Mouse (Mus musculus) spleen, adult 2 months (tissue): ENCODE data around the gene Kcnd1. TPM values are rescaled to one million over a fixed set of nuclear protein-coding genes. Genes with fewer than 3 reads are reported as not detected.

ENCODE experiments used
- DNase-seq, 2 experiments: peaks; one replicate each; pipeline versions ENCODE4 v3.0.0 to v3.0.0-alpha.2; 2012 to 2021; ENCODE audit warnings: low spot score in 2 of 2, low read depth in 1 of 2
- H3K27ac ChIP-seq: fragments of 200-500 bp; 2 replicates; pipeline ENCODE4 v1.5.1; 2012; ENCODE audit warnings: low read length, inconsistent platforms; ENCODE audit not compliant: insufficient read depth
- H3K27me3 ChIP-seq: fragments of 200-500 bp; 2 replicates; pipeline ENCODE4 v1.6.1; 2012; ENCODE audit warnings: mild to moderate bottlenecking, moderate library complexity, low read length, inconsistent platforms; ENCODE audit not compliant: control insufficient read depth, insufficient read depth
- H3K36me3 ChIP-seq: fragments of 200-500 bp; 2 replicates; pipeline ENCODE4 v1.6.1; 2012; ENCODE audit warnings: mild to moderate bottlenecking, low read length, inconsistent platforms; ENCODE audit not compliant: control insufficient read depth, insufficient read depth
- H3K4me1 ChIP-seq: fragments of 200-500 bp; 2 replicates; pipeline ENCODE4 v1.6.1; 2011; ENCODE audit warnings: inconsistent platforms; ENCODE audit not compliant: control insufficient read depth, insufficient read depth, insufficient read length
- H3K4me3 ChIP-seq: fragments of 200-500 bp; 2 replicates; pipeline ENCODE4 v1.5.1; 2011; ENCODE audit warnings: mild to moderate bottlenecking, inconsistent platforms; ENCODE audit not compliant: insufficient read depth, insufficient read length; ENCODE audit errors: extremely low read depth
- CTCF ChIP-seq: fragments of 200-500 bp; IDR thresholded peaks from 2 replicates; pipeline ENCODE4 v1.5.1; 2011; ENCODE audit warnings: mild to moderate bottlenecking, inconsistent platforms; ENCODE audit not compliant: insufficient read depth, insufficient read length, insufficient replicate concordance; ENCODE audit errors: extremely low read depth
- POLR2A ChIP-seq: fragments of 200-500 bp; IDR thresholded peaks from 2 replicates; pipeline ENCODE4 v1.6.1; 2011; ENCODE audit warnings: low read depth, low read length, inconsistent platforms
- WGBS: fragments of 180-500 bp; shearing (Covaris S2); methylation state at CpG from one replicate; pipeline ENCODE4 v1.1.7; 2018; 5-methylcytosine and 5-hydroxymethylcytosine counted together
- polyA plus RNA-seq: library from polyadenylated mRNA; depleted of rRNA; stranded (reverse); fragments of >200 nt; gene quantifications from 2 replicates; pipeline ENCODE4 v1.2.3, GENCODE M21; 2012; rRNA removed

The Kcnd1 gene
- polyA plus RNA-seq, 1 experiment: 1.4 TPM

DNA sequence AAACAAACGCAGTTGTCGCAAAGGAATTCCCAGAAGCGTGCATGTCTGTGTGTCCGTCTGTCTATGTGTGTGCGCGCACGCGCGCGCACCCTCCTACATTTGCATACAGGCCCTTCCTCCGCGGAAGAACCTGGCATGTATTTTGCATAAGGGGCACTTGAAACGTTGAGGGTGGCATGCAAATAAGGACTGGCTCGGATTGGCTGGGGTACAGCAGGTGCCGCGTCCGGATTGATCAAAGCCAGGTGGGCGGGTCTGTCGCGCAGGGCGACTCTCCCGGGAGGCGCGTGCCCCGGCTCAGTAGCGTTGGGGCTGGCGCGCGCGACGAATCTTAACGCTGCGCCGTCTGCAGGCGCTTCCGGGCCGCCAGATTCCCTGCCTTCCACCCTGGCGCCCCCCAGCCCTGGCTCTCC is 55.9 kb downstream of the Kcnd1 start, which contains the start of gene Pim2:
TSS of gene Pim2 (plus strand) at position 256 of the 413 bp plus-strand sequence.
- DNase-seq: peak; percentile 85
- 26% methylated on average over 37 of the region's 38 CpGs for WGBS
- H3K27me3 ChIP-seq: no peaks in the 10 kb centered on the region
- H3K4me1 ChIP-seq: no peaks in the 10 kb centered on the region; the same call in 1 of the 2 replicates
- peaks cover 7% of the 10 kb centered on the region for H3K36me3 ChIP-seq
- no peak for TF ChIP-seq CTCF
- peak; percentile 61 for TF ChIP-seq POLR2A
- peak within 1 kb of the TSS; percentile 85 for H3K4me3 ChIP-seq
- peak within 1 kb of the TSS; percentile 68 for H3K27ac ChIP-seq

DNA sequence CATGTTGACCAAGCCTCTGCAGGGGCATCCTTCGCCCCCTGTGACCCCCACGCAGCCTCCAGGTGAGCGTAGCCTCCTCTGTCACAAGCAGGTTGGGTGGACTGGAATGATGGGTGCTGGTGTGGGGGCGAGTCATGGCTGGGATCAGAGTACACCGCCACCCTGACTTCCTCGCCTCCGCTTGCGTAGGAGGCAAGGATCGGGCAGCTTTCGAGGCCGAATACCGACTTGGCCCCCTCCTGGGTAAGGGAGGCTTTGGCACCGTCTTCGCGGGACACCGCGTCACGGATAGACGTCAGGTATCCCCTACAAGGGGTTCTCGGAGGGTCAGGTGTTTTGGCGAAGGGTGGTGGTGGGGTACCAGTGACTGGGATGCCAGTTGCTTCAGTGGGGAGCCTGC is 56.4 kb downstream of the Kcnd1 start:
- Histone ChIP-seq H3K4me3 (peak overlapping the region; percentile 85), H3K27ac (peak overlapping the region; percentile 62), H3K27me3 (no peaks in the 10 kb centered on the region), H3K36me3 (peaks cover 6% of the 10 kb centered on the region), H3K4me1 (no peaks in the 10 kb centered on the region; the same call in 1 of the 2 replicates)
- no peak for DNase-seq
- no peak for TF ChIP-seq POLR2A
- no peak for TF ChIP-seq CTCF
- WGBS: 26% methylated on average over 21 of the region's 21 CpGs

- H3K36me3 ChIP-seq: no peaks in the 10 kb centered on the region; the same call in 1 of the 2 replicates
- DNase-seq: peak; percentile 64 to 74
- TF ChIP-seq CTCF (peak; percentile 32; the same call in 1 of the 2 replicates), POLR2A (no peak)
- 27% methylated on average over 11 of the region's 11 CpGs for WGBS
- no peak overlapping the region for H3K27ac ChIP-seq
- H3K4me1 ChIP-seq: no peaks in the 10 kb centered on the region; the same call in 1 of the 2 replicates
- H3K27me3 ChIP-seq: no peaks in the 10 kb centered on the region
- peak overlapping the region; percentile 18; the same call in 1 of the 2 replicates for H3K4me3 ChIP-seq
Measured at GRCm38 (mm10) chrX:7879819-7880218, 57.7 kb downstream of the Kcnd1 start.

- TF ChIP-seq POLR2A (peak; percentile 22; the same call in 1 of the 2 replicates), CTCF (no peak)
- Histone ChIP-seq H3K36me3 (peaks cover 1% of the 10 kb centered on the region; the same call in 1 of the 2 replicates), H3K27ac (peak within 1 kb of the TSS; percentile 82), H3K27me3 (no peaks in the 10 kb centered on the region), H3K4me1 (no peaks in the 10 kb centered on the region; the same call in 1 of the 2 replicates), H3K4me3 (peak within 1 kb of the TSS; percentile 73)
- WGBS: 16% methylated on average over 49 of the region's 49 CpGs
- peak; percentile 64 to 71 for DNase-seq
Measured at GRCm38 (mm10) chrX:7883841-7884567, 61.9 kb downstream of the Kcnd1 start, which contains the start of gene Slc35a2. Gene Slc35a2 (plus strand): TSS chrX:7884028.

Other genes starting within 250 kb of the Kcnd1 start
- gene Foxp3, start 248.6 kb upstream of the Kcnd1 start, polyA plus RNA-seq: 5.7 and 10.5 TPM in 2 replicates
- gene Ppp1r3f, start 248.0 kb upstream of the Kcnd1 start, polyA plus RNA-seq: 4.0 and 6.8 TPM in 2 replicates
- 15.1 and 19.9 TPM in 2 replicates for gene Ccdc22, start 216.8 kb upstream of the Kcnd1 start, polyA plus RNA-seq
- 0.07 and 0.09 TPM in 2 replicates for gene Cacna1f, start 215.2 kb upstream of the Kcnd1 start, polyA plus RNA-seq
- gene Syp, start 183.8 kb upstream of the Kcnd1 start, polyA plus RNA-seq: 2.4 and 3.2 TPM in 2 replicates
- 27.1 and 30.6 TPM in 2 replicates for gene Prickle3, start 165.0 kb upstream of the Kcnd1 start, polyA plus RNA-seq
- gene Plp2, start 150.9 kb upstream of the Kcnd1 start, polyA plus RNA-seq: 88.2 and 90.0 TPM in 2 replicates
- 0.29 and 0.52 TPM in 2 replicates for gene Magix, start 141.0 kb upstream of the Kcnd1 start, polyA plus RNA-seq
- gene Gpkow, start 125.2 kb upstream of the Kcnd1 start, polyA plus RNA-seq: 6.1 and 6.2 TPM in 2 replicates
- 38.4 and 41.7 TPM in 2 replicates for gene Wdr45, start 108.0 kb upstream of the Kcnd1 start, polyA plus RNA-seq
- gene Gm45208, start 100.0 kb upstream of the Kcnd1 start, polyA plus RNA-seq: 0.13 and 0.75 TPM in 2 replicates
- gene Praf2, start 93.8 kb upstream of the Kcnd1 start, polyA plus RNA-seq: 26.0 and 33.7 TPM in 2 replicates
- 1.6 and 1.7 TPM in 2 replicates for gene Ccdc120, start 71.4 kb upstream of the Kcnd1 start, polyA plus RNA-seq
- 23.3 and 24.6 TPM in 2 replicates for gene Tfe3, start 59.7 kb upstream of the Kcnd1 start, polyA plus RNA-seq
- gene Gripap1, start 32.5 kb upstream of the Kcnd1 start, polyA plus RNA-seq: 53.3 and 53.9 TPM in 2 replicates
- 54.8 and 61.6 TPM in 2 replicates for gene Otud5, start 19.1 kb downstream of the Kcnd1 start, polyA plus RNA-seq
- gene Pim2, start 56.0 kb downstream of the Kcnd1 start, polyA plus RNA-seq: 40.1 and 75.0 TPM in 2 replicates
- gene Slc35a2, start 61.7 kb downstream of the Kcnd1 start, polyA plus RNA-seq: 34.7 and 49.5 TPM in 2 replicates
- 79.1 and 83.1 TPM in 2 replicates for gene Pqbp1, start 77.0 kb downstream of the Kcnd1 start, polyA plus RNA-seq
- gene Timm17b, start 77.1 kb downstream of the Kcnd1 start, polyA plus RNA-seq: 36.2 and 39.2 TPM in 2 replicates
- gene Gm10491, start 85.5 kb downstream of the Kcnd1 start, polyA plus RNA-seq: not detected in 2 replicates
- not detected in 2 replicates for gene Gm10490, start 87.3 kb downstream of the Kcnd1 start, polyA plus RNA-seq
- gene Pcsk1n, start 97.5 kb downstream of the Kcnd1 start, polyA plus RNA-seq: 0.15 and 0.16 TPM in 2 replicates
- not detected in 2 replicates for gene Eras, start 106.3 kb downstream of the Kcnd1 start, polyA plus RNA-seq
- gene Hdac6, start 125.6 kb downstream of the Kcnd1 start, polyA plus RNA-seq: 16.9 and 17.2 TPM in 2 replicates
- gene Gata1, start 155.8 kb downstream of the Kcnd1 start, polyA plus RNA-seq: 25.7 and 32.0 TPM in 2 replicates
- not detected in 2 replicates for gene Glod5, start 196.2 kb downstream of the Kcnd1 start, polyA plus RNA-seq